Mouse (Mus musculus): Measurements from ENCODE around the gene B020004J07Rik.
"Not testable (repeated sequence)": the region's sequence is repeated elsewhere in the genome, so short reads cannot be mapped to it uniquely, and the experiment has no call there.

The B020004J07Rik gene

DNA sequence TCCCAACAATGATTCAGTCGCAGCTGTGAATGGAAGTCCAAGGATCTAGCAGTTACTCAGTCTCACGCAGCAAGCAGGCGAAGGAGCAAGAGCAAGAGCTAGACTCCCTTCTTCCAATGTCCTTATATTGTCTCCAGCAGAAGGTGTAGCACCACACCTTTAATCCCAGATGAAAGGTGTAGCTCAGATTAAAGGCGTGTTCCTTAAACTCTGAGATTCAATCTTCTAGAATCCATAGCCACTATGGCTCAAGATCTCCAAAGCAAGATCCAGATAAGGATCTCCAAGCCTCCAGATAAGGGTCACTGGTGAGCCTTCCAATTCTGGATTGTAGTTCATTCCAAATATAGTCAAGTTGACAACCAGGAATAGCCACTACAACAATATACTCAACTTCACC is at the start of gene B020004J07Rik:
Gene B020004J07Rik, minus strand, starts transcription at position 101 of the 400 bp plus-strand sequence.
- DNase-seq (ENCODE audit: low read depth): not testable (repeated sequence)

GRCm38 (mm10) chr4:101889377-101889776 is 45.6 kb upstream of the B020004J07Rik start:
- no peak for DNase-seq (ENCODE audit: low read depth)

DNA sequence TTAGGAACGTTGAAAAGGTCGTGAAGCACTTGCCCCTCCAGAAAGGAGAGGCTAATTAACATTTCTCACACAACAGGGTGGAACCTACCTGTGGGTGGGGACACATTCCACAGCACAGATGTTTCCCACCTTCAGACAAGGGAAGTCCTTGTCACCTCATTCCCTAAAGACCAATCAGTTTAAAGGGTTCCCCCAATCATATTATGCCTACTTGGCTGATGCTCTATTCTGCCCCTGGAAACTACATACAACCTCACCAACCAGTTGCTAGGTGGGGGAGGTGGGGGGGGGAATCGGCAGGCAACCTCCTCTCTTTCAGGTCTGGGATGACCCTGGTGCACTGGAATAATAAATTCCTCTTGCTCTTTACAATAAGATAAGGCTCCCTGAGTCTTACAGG is 39.8 kb upstream of the B020004J07Rik start:
- no peak for DNase-seq (ENCODE audit: low read depth)

DNA sequence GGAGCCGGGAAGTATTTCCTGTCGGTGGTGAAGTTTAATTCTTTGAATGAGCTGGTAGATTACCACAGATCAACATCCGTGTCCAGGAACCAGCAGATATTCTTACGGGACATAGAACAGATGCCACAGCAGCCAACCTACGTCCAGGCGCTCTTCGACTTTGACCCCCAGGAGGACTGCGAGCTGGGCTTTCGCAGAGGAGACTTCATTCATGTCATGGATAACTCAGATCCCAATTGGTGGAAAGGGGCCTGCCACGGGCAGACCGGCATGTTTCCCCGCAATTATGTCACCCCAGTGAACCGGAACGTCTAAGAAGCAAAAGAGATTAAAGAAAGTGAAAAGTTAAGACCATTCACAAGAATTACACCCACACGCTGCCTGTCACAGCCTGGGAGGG is 31.9 kb upstream of the B020004J07Rik start:
- not testable (repeated sequence) for DNase-seq (ENCODE audit: low read depth)

DNA sequence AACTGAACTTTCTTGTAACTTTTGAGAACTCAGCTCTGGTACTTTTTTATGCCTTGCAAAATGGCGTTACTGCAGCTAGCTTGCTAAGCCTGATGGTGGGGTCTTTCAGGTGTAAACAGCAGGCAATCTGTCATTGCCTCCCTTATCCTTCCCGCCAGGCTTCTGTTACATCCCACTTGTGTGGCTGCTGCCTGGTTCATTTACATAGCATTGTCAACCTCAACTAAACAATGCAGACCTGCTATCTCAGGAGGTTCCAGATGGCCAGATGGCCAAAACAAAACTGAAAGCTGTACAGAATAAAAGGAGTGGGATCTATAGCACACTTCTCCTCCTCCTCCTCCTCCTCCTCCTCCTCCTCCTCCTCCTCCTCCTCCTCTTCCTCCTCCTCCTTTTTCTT is 28.2 kb upstream of the B020004J07Rik start:
- not testable (repeated sequence) for DNase-seq (ENCODE audit: low read depth)

- no peak for DNase-seq (ENCODE audit: low read depth)
These were observed 18.5 kb upstream of the B020004J07Rik start for GRCm38 (mm10) chr4:101862289-101862688.

- DNase-seq (ENCODE audit: low read depth): peak; percentile 64
These were observed 17.1 kb upstream of the B020004J07Rik start for GRCm38 (mm10) chr4:101860873-101861272.

- no peak for DNase-seq (ENCODE audit: low read depth)
These were observed 7.1 kb upstream of the B020004J07Rik start for GRCm38 (mm10) chr4:101850908-101851307.

Data from 416B (cell line).